Mouse (Mus musculus) intestine, embryonic 14.5 days (tissue): ENCODE measurements at regions not wholly inside any gene's neighbourhood (a gene's known extent, or its start where the extent isn't known, plus 50 kb on each side); places are given as distances from the start of the nearest gene placed in this dataset.

Experiments
- ATAC-seq: fragments of 200-750 bp; cut with Nextera tagmentation; replicated peaks from 2 replicates; pipeline ENCODE4 v1.8.0; 2017; ENCODE audit warnings: low read depth, moderate number of reproducible peaks, moderate TSS enrichment, moderate library complexity; ENCODE audit not compliant: low FRiP score, low TSS enrichment
- DNase-seq: peaks from one replicate; pipeline ENCODE4 v3.0.0-alpha.2; 2018; ENCODE audit warnings: low spot score
- H3K27ac ChIP-seq: fragments of 300-500 bp; sonication (generic); 2 replicates; pipeline ENCODE4 v1.5.1; 2014; ENCODE audit warnings: low read depth, mild to moderate bottlenecking, control low read depth
- H3K27me3 ChIP-seq: fragments of 300-500 bp; sonication (generic); replicated peaks from 2 replicates; pipeline ENCODE4 v1.6.1; 2014; ENCODE audit warnings: low read length, control low read depth; ENCODE audit not compliant: control insufficient read depth, insufficient read depth
- H3K36me3 ChIP-seq: fragments of 300-500 bp; sonication (generic); 2 replicates; pipeline ENCODE4 v1.6.1; 2014; ENCODE audit warnings: low read length, control low read depth; ENCODE audit not compliant: control insufficient read depth, insufficient read depth
- H3K4me1 ChIP-seq: fragments of 300-500 bp; sonication (generic); replicated peaks from 2 replicates; pipeline ENCODE4 v1.6.1; 2014; ENCODE audit warnings: low read length, control low read depth, mixed read lengths; ENCODE audit not compliant: control insufficient read depth, insufficient read depth
- H3K4me2 ChIP-seq: fragments of 300-500 bp; sonication (generic); 2 replicates; pipeline ENCODE4 v1.6.1; 2014; ENCODE audit warnings: low read length
- H3K4me3 ChIP-seq: fragments of 300-500 bp; sonication (generic); 2 replicates; pipeline ENCODE4 v1.5.1; 2014; ENCODE audit warnings: low read depth, low read length, control low read depth, mixed read lengths
- H3K9ac ChIP-seq: fragments of 300-500 bp; sonication (generic); 2 replicates; pipeline ENCODE4 v1.6.1; 2014; ENCODE audit warnings: mild to moderate bottlenecking, low read length
- H3K9me3 ChIP-seq: fragments of 300-500 bp; sonication (generic); 2 replicates; pipeline ENCODE4 v1.6.1; 2016; ENCODE audit warnings: low read length, control low read depth; ENCODE audit not compliant: control insufficient read depth
- WGBS: fragments of 180-500 bp; shearing (Covaris S2); extraction: QIAGEN DNeasy Blood & Tissue Kit; methylation state at CpG from one replicate; pipeline ENCODE4 v1.1.7; 2014; 5-methylcytosine and 5-hydroxymethylcytosine counted together

- WGBS = 81% methylated on average over 1 of the region's 1 CpGs
- ATAC-seq (no peak), DNase-seq (no peak)
- Histone ChIP-seq H3K4me2 (no peak overlapping the region), H3K36me3 (no peaks in the 10 kb centered on the region), H3K9ac (no peak overlapping the region), H3K4me1 (no peaks in the 10 kb centered on the region; the same call in 1 of the 2 replicates), H3K4me3 (no peak overlapping the region), H3K27ac (no peak overlapping the region), H3K27me3 (no peaks in the 10 kb centered on the region), H3K9me3 (no peaks in the 10 kb centered on the region)
Observed at GRCm38 (mm10) chr3:21841506-21841905, 234.9 kb upstream of the Tbl1xr1 start.

DNA sequence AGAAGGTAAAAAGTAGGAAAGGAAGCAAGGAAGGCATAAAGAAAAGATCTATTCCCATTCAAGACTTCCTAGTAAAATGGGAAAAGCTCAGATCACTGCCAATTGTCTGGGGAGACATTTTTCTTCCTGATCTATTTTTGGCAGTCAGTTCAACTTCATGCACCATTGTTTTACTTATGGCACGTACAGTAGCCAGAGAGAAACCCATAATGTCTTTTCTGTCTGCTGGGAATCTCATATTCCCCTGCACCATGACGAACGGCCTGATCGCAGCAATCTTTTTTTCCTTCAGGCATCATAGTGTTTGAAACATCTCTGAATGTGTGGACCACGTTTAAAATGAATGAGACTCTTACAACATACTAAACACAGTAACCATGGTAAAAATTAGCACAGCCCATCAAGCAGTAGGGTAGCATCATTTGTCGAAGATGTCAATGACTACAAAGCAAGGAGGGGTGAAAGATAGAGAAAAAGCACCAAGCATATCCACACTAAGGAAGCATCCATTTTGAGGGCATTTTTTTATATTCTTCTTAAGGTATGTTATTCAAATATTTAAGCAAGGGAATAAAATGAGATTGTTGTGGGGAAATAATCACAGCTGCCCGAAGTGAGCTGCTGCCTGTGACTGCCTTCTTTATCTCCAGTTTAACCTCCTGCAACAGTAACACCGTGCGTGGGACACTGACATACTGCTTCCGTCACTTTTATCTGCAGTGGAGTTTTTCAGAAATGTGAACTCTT lies 233.7 kb upstream of the Tbl1xr1 start:
- no peaks in the 10 kb centered on the region for H3K27me3 ChIP-seq
- DNase-seq = no peak
- no peak overlapping the region for H3K4me2 ChIP-seq
- no peaks in the 10 kb centered on the region; the same call in 1 of the 2 replicates for H3K4me1 ChIP-seq
- no peak overlapping the region for H3K27ac ChIP-seq
- H3K9ac ChIP-seq = no peak overlapping the region
- H3K4me3 ChIP-seq = no peak overlapping the region
- H3K36me3 ChIP-seq = no peaks in the 10 kb centered on the region
- WGBS = 57% methylated on average over 10 of the region's 10 CpGs
- H3K9me3 ChIP-seq = no peaks in the 10 kb centered on the region
- ATAC-seq = no peak

GRCm38 (mm10) chr3:21843292-21843852 lies 233.1 kb upstream of the Tbl1xr1 start:
- Histone ChIP-seq H3K27ac (no peak overlapping the region), H3K36me3 (no peaks in the 10 kb centered on the region), H3K4me2 (no peak overlapping the region), H3K4me1 (no peaks in the 10 kb centered on the region; the same call in 1 of the 2 replicates), H3K9ac (no peak overlapping the region), H3K27me3 (no peaks in the 10 kb centered on the region), H3K4me3 (no peak overlapping the region), H3K9me3 (no peaks in the 10 kb centered on the region)
- WGBS = 56% methylated on average over 5 of the region's 5 CpGs
- DNase-seq (no peak), ATAC-seq (no peak)

DNA sequence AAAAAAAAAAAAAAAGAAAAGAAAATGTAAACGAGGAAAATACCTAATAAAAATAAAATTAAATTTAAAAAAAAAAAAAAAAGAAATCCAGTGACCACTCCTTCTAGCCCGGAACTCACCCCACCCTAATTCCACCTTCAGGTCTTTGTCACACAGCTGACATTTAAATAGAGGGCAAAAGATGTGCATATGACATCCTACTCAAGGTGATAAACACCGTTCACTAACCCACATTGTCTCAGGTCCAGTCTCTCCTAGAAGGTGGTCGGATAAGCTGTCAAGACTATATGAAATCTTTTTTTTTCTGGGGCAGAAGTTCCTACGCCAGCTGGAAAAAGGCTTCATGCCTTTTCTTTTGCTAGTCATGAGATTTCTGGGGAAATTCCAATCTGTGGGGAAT lies 226.6 kb upstream of the Tbl1xr1 start:
- Histone ChIP-seq H3K9me3 (no peaks in the 10 kb centered on the region), H3K4me1 (no peaks in the 10 kb centered on the region), H3K27ac (no peak overlapping the region), H3K9ac (no peak overlapping the region), H3K27me3 (no peaks in the 10 kb centered on the region), H3K4me2 (no peak overlapping the region), H3K36me3 (no peaks in the 10 kb centered on the region), H3K4me3 (no peak overlapping the region)
- ATAC-seq = no peak
- DNase-seq = no peak
- 85% methylated on average over 5 of the region's 5 CpGs for WGBS

DNA sequence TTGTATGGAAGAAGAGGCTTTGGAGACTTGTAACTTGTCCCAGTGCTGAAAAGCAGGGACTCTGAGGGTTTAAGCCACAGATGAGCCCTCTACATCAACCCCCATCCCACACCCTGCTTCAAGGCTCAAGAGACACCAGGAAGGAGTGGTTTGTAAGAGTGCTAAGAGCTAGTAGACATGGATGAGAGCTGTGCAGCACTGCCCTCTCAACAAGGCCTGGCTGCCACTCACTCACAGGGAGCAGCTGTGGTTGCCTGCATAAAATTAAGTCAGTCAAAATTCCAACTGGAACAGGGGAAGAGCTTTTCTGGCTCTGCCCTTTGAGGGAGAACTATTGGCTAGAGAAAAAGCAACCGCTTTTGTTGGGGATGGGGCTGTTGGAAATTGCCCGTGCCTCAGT lies 225.5 kb upstream of the Tbl1xr1 start:
- H3K36me3 ChIP-seq = no peaks in the 10 kb centered on the region
- H3K4me1 ChIP-seq = no peaks in the 10 kb centered on the region
- H3K27ac ChIP-seq = no peak overlapping the region
- no peaks in the 10 kb centered on the region for H3K27me3 ChIP-seq
- no peak overlapping the region for H3K9ac ChIP-seq
- ATAC-seq (no peak), DNase-seq (no peak)
- no peak overlapping the region for H3K4me3 ChIP-seq
- 96% methylated on average over 2 of the region's 2 CpGs for WGBS
- no peak overlapping the region for H3K4me2 ChIP-seq
- H3K9me3 ChIP-seq = no peaks in the 10 kb centered on the region

DNA sequence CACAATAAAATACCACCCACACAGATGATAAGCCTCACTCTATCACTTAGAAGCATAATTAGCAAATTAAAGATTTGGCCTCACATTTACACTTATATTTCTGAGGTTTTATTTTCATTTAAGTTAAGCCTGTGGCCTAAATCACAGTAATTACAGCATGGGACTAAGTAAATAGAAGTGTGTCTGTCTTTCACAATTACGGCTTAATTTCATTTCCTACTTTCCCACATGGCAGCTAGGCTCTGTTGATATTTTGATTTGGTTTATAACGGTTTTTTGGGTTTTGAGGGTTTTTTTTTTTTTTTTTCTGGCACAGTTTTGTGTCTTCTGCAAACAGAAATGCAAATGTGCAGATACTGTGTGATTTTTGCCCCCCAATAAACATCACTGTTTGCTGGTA lies 222.1 kb upstream of the Tbl1xr1 start:
- 75% methylated on average over 2 of the region's 2 CpGs for WGBS
- Histone ChIP-seq H3K9ac (no peak overlapping the region), H3K4me2 (no peak overlapping the region), H3K4me3 (no peak overlapping the region), H3K27ac (no peak overlapping the region), H3K27me3 (no peaks in the 10 kb centered on the region), H3K4me1 (no peaks in the 10 kb centered on the region), H3K9me3 (no peaks in the 10 kb centered on the region), H3K36me3 (no peaks in the 10 kb centered on the region)
- no peak for ATAC-seq
- no peak for DNase-seq

DNA sequence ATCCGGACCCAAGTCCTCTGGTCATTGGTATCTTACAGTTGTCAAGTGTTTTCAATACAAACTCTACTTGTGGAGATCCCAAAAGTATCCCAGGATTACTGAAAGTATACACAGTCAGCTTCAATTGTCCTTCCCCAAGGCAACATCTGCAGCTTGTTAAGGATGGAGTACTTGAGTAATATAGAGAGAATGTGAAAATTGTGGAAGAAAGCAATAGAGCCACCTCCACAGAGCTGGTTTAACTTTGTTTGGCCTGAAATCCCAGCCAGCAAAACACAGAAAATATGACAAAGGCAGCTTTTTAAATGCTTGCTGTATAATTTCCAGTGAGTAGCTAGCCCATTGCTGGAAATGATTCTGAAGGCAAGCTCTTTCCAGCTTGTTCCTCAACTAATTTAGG lies 217.0 kb upstream of the Tbl1xr1 start:
- 78% methylated on average over 1 of the region's 1 CpGs for WGBS
- ATAC-seq (no peak), DNase-seq (no peak)
- Histone ChIP-seq H3K9ac (no peak overlapping the region), H3K4me2 (no peak overlapping the region), H3K4me3 (no peak overlapping the region), H3K27me3 (no peaks in the 10 kb centered on the region), H3K27ac (no peak overlapping the region), H3K4me1 (no peaks in the 10 kb centered on the region), H3K36me3 (no peaks in the 10 kb centered on the region), H3K9me3 (no peaks in the 10 kb centered on the region)

DNA sequence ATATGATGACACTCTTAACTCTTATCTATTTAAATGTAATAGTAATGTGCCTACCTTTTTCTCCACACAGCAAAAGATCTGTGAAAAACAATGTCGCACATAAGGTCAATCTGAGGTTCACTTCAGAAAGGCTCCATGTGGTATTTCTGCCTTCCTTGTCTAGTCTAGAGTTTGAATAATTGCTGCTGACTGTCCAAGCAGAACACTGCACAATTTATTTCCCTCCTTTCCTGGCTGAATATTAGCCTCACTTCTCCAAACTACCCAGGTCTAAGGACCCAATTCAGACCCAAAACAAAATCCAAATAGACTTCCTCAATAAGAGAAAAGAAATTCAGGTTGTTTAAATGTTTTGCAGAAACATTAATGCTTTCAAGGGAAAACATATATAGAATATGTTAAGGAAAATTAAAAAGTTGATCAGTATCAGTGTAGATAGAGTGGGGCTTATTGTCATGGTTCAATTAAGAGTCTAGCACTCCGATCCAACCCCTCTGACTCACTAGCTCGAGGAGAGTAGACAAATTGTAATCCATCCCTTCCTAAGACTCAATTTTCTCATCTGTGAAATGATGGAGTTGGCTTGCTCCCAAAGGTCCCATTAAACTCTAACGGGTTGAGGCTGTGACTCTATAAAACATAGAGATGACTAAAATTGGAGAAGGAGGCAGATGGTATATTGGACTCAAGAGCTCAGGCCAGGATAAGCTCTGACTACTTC lies 215.4 kb upstream of the Tbl1xr1 start:
- Histone ChIP-seq H3K36me3 (no peaks in the 10 kb centered on the region), H3K4me3 (no peak overlapping the region), H3K9me3 (no peaks in the 10 kb centered on the region), H3K4me1 (no peaks in the 10 kb centered on the region), H3K27ac (no peak overlapping the region), H3K27me3 (no peaks in the 10 kb centered on the region), H3K9ac (no peak overlapping the region), H3K4me2 (no peak overlapping the region)
- WGBS = 67% methylated on average over 4 of the region's 4 CpGs
- ATAC-seq (no peak), DNase-seq (no peak)

DNA sequence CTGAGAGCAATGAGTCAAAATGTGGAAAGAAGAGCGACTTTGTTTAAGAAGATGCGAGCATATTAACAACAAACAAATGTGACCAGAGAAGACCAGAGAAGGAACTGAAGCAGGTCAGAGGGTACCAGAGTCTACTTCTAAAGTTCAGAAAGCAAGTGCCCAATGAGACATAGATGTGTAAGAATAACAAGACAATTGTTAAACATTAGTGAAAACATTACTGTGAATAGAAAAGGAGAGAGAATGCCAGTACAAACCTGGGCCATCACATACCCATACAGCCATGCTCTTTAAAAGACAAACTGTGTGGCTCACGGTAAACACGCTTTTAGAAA lies 214.8 kb upstream of the Tbl1xr1 start:
- H3K27me3 ChIP-seq = no peaks in the 10 kb centered on the region
- H3K27ac ChIP-seq = no peak overlapping the region
- H3K4me3 ChIP-seq = no peak overlapping the region
- H3K4me2 ChIP-seq = no peak overlapping the region
- H3K9ac ChIP-seq = no peak overlapping the region
- H3K36me3 ChIP-seq = no peaks in the 10 kb centered on the region
- DNase-seq (no peak), ATAC-seq (no peak)
- 79% methylated on average over 4 of the region's 4 CpGs for WGBS
- H3K9me3 ChIP-seq = no peaks in the 10 kb centered on the region
- no peaks in the 10 kb centered on the region for H3K4me1 ChIP-seq
